Mouse (Mus musculus) midbrain, embryonic 10.5 days (tissue): Measurements from ENCODE around the gene D830030K20Rik. TPM values are rescaled to one million over a fixed set of nuclear protein-coding genes. Genes with fewer than 3 reads are reported as not detected.
"Not testable (repeated sequence)": the region's sequence is repeated elsewhere in the genome, so short reads cannot be mapped to it uniquely, and the experiment has no call there.

ENCODE experiments used
- DNase-seq: peaks from one replicate; pipeline ENCODE4 v3.0.0-alpha.2; 2017; ENCODE audit warnings: low spot score
- H3K27ac ChIP-seq: fragments of 300-500 bp; sonication (generic); replicated peaks from 2 replicates; pipeline ENCODE4 v1.5.1; 2016; ENCODE audit warnings: mild to moderate bottlenecking
- H3K27me3 ChIP-seq: fragments of 300-500 bp; sonication (generic); 2 replicates; pipeline ENCODE4 v1.6.1; 2016; ENCODE audit warnings: low read depth, mild to moderate bottlenecking; ENCODE audit not compliant: poor library complexity, severe bottlenecking
- H3K36me3 ChIP-seq: fragments of 300-500 bp; sonication (generic); 2 replicates; pipeline ENCODE4 v1.6.1; 2016; ENCODE audit warnings: mild to moderate bottlenecking, moderate library complexity
- H3K4me1 ChIP-seq: fragments of 300-500 bp; sonication (generic); 2 replicates; pipeline ENCODE4 v1.6.1; 2016
- H3K4me3 ChIP-seq: fragments of 300-500 bp; sonication (generic); 2 replicates; pipeline ENCODE4 v1.5.1; 2016; ENCODE audit warnings: mild to moderate bottlenecking, moderate library complexity
- H3K9me3 ChIP-seq: fragments of 300-500 bp; sonication (generic); replicated peaks from 2 replicates; pipeline ENCODE4 v1.6.1; 2016; ENCODE audit warnings: mild to moderate bottlenecking
- WGBS: fragments of 180-500 bp; shearing (Covaris S2); methylation state at CpG from one replicate; pipeline ENCODE4 v1.1.7; 2016; 5-methylcytosine and 5-hydroxymethylcytosine counted together
- polyA plus RNA-seq: library from polyadenylated mRNA; unstranded; fragments of >200 nt; fragmentation: Nextera tagmentation; extraction: Ambion mirVana; gene quantifications from 2 replicates; pipeline ENCODE4 v1.2.1, GENCODE M21; 2016

D830030K20Rik gene
- polyA plus RNA-seq, result 11.2 and 12.7 TPM in 2 replicates

DNA sequence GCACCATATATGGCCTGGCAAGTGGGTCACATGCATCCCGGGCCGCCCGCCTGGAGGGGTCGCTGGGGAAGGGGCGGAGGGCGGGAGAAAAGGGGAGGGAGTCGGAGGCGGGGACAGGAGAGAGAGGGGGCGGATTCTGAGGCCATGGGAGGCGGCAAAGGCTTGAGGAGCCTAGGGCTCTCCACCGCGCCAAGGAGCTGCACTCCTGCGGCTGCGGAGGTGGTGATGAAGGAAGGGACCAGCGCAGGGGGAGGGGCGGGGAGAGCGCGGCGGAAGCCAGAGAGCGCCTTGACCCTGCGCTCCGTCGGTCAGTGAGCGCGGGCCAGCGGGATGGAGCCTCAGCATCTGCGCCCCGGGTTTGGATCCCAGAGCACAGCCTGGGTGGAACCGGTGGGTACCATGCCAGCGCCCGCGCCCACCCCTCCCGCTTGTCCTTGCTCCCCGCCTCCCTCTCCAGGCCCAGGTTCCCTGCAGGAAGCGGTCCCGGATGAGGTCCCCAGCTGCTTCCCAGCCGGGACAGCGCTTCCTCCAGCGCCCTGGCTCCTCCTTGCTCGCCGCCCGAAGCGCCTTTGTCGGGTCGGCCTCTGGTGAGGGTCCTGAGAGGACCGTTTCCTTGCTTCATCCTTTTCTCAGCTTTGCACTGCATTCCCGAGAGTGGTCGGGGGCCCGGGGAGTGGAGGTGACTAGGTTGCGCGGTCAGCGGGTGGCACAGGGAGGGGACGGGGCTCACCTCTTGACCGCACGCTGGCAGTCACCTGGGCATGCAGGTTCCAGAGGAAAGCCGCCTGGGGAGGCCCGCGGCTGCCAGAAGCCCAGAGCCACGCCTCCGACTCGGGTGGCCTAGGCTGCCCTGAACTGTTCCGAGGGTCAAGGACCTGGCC, at the start of gene D830030K20Rik:
Gene D830030K20Rik, plus strand, starts transcription at position 217 of the 881 bp plus-strand sequence.
- DNase-seq, result peak; percentile 36
- Histone ChIP-seq H3K4me3 (peak within 1 kb of the TSS; percentile 61), H3K27ac (0 out of 2 replicates have a peak within 1 kb of the TSS, but pooled peaks have one; percentile 46)
- not testable (repeated sequence) for H3K9me3 ChIP-seq, H3K36me3 ChIP-seq, H3K4me1 ChIP-seq, H3K27me3 ChIP-seq
- under 1% methylated on average over 24 of the region's 62 CpGs for WGBS

- no CpG with 5 or more reads among the region's 2 CpGs for WGBS
- H3K9me3 ChIP-seq, H3K4me3 ChIP-seq, H3K27me3 ChIP-seq, DNase-seq, H3K4me1 ChIP-seq, H3K27ac ChIP-seq, H3K36me3 ChIP-seq: not testable (repeated sequence)
Measured at GRCm38 (mm10) chr14:3187955-3188354, 20.3 kb upstream of the D830030K20Rik start, which contains the start of gene Gm5795. Gene Gm5795 (plus strand): TSS chr14:3188255.

DNA sequence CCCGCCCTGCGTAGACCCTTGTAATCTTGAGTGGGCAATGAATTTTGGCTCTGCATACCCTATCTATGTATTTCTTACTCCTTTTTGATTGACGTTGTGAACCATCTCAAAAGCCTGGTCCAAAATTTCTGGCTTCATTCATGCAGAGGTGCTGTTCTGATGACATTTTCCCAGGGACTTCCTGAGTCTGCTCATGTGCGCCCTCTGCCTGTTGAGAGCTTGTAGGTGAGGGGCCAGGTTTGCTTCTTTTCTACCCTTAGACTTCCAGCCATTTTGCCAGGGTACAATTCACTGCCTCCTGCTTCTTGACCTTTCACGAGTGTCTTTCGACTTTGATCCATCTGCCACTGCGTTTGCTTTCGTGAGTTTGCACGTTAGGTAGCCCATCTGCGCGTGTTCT, 1.1 kb downstream of the D830030K20Rik start:
- not testable (repeated sequence) for H3K36me3 ChIP-seq, H3K9me3 ChIP-seq
- WGBS, result 10% methylated on average over 9 of the region's 11 CpGs

DNA sequence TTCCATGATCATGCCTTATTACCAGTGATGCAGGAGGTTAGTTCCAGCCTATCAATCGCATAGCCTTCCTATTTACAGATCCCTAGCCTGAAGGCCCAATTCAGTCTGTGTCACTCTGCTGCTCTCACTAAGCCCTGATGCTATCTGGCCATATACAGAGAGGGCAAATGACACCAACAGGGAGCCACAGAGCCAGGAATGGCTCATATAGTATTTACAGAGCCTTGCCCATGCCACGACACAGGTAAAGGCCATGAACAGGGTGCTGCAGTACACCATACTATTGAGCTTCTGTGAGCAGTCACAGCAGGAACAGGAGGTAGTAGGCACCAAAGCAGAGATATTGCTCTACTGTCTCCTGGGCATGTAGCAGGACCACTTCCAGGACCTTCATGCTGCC, 54.2 kb downstream of the D830030K20Rik start:
- not testable (repeated sequence) for H3K9me3 ChIP-seq, H3K36me3 ChIP-seq, H3K4me3 ChIP-seq, H3K27me3 ChIP-seq, H3K27ac ChIP-seq, H3K4me1 ChIP-seq
- WGBS, result 85% methylated on average over 2 of the region's 2 CpGs
- DNase-seq, result peak; percentile 0

More for the DNA sequence above, 1.1 kb downstream of the D830030K20Rik start:
- not testable (repeated sequence) for H3K4me3 ChIP-seq, H3K27ac ChIP-seq, H3K4me1 ChIP-seq, H3K27me3 ChIP-seq
- DNase-seq, result peak; percentile 25

Other genes with a start within 250 kb of the D830030K20Rik start
- gene Gm2888, start 178.5 kb upstream of the D830030K20Rik start, polyA plus RNA-seq, result not detected in 2 replicates
- 2.9 and 3.0 TPM in 2 replicates for gene Gm2897, start 159.2 kb upstream of the D830030K20Rik start, polyA plus RNA-seq
- gene Gm10340, start 74.5 kb upstream of the D830030K20Rik start, polyA plus RNA-seq, result not detected in 2 replicates
- not detected in 2 replicates for gene Gm5795, start 20.2 kb upstream of the D830030K20Rik start, polyA plus RNA-seq
- gene Gm2956, start 124.1 kb downstream of the D830030K20Rik start, polyA plus RNA-seq, result not detected in 2 replicates
- not detected in 2 replicates for gene Gm10413, start 186.6 kb downstream of the D830030K20Rik start, polyA plus RNA-seq
- gene Gm10409, start 204.1 kb downstream of the D830030K20Rik start, polyA plus RNA-seq, result 1.5 and 2.0 TPM in 2 replicates
- gene Gm3005, start 219.6 kb downstream of the D830030K20Rik start, polyA plus RNA-seq, result 1.3 and 1.5 TPM in 2 replicates
- not detected in 2 replicates for gene Gm10408, start 240.9 kb downstream of the D830030K20Rik start, polyA plus RNA-seq